Mouse (Mus musculus) adrenal gland, postnatal 4 days (tissue): ENCODE results near the gene Macc1. TPM values are rescaled to one million over a fixed set of nuclear protein-coding genes. Genes with fewer than 3 reads are reported as not detected.

Experiments
- DNase-seq, 2 experiments: peaks; one replicate each; pipeline ENCODE4 v3.0.0; 2021 to 2022; ENCODE audit warnings: low spot score in 2 of 2, mixed read lengths in 2 of 2
- total RNA-seq, 2 experiments: library from RNA; stranded (reverse); gene quantifications; 2 replicates each; pipeline ENCODE4 v1.2.3; 2021

Macc1 gene
- total RNA-seq, 2 experiments from 2014 or later = 0.06 to 0.11 TPM

- no peak for DNase-seq
These were observed 72.6 kb downstream of the Macc1 start for GRCm38 (mm10) chr12:119386650-119387049.

GRCm38 (mm10) chr12:119387925-119388324 is 73.9 kb downstream of the Macc1 start:
- DNase-seq = no peak

GRCm38 (mm10) chr12:119390192-119390684 is 76.2 kb downstream of the Macc1 start:
- DNase-seq = no peak

- DNase-seq = no peak
These were observed 84.1 kb downstream of the Macc1 start for GRCm38 (mm10) chr12:119398046-119398659.

GRCm38 (mm10) chr12:119402273-119402672 is 88.2 kb downstream of the Macc1 start:
- no peak for DNase-seq

GRCm38 (mm10) chr12:119402796-119403195 is 88.7 kb downstream of the Macc1 start:
- DNase-seq = no peak

GRCm38 (mm10) chr12:119404810-119405209 is 90.7 kb downstream of the Macc1 start:
- DNase-seq = no peak

GRCm38 (mm10) chr12:119410522-119410921 is 96.5 kb downstream of the Macc1 start:
- no peak for DNase-seq

- DNase-seq = no peak
These were observed 96.9 kb downstream of the Macc1 start for GRCm38 (mm10) chr12:119410956-119411355.

GRCm38 (mm10) chr12:119411982-119412381 is 97.9 kb downstream of the Macc1 start:
- no peak for DNase-seq

- DNase-seq = no peak
These were observed 101.8 kb downstream of the Macc1 start for GRCm38 (mm10) chr12:119415900-119416299.

GRCm38 (mm10) chr12:119425749-119426148 is 111.7 kb downstream of the Macc1 start:
- no peak for DNase-seq

- no peak for DNase-seq
These were observed 112.3 kb downstream of the Macc1 start for GRCm38 (mm10) chr12:119426182-119426886.

GRCm38 (mm10) chr12:119426887-119427204 is 112.8 kb downstream of the Macc1 start:
- no peak for DNase-seq

- DNase-seq = no peak
These were observed 126.7 kb downstream of the Macc1 start for GRCm38 (mm10) chr12:119440720-119441119.

GRCm38 (mm10) chr12:119450116-119450515 is 136.0 kb downstream of the Macc1 start:
- DNase-seq = no peak

- DNase-seq = no peak
These were observed 137.2 kb downstream of the Macc1 start for GRCm38 (mm10) chr12:119451232-119451631.

- DNase-seq = no peak
These were observed 140.0 kb downstream of the Macc1 start for GRCm38 (mm10) chr12:119454076-119454475.

- DNase-seq = no peak
These were observed 150.2 kb downstream of the Macc1 start for GRCm38 (mm10) chr12:119464040-119464939.

- no peak for DNase-seq
These were observed 150.8 kb downstream of the Macc1 start for GRCm38 (mm10) chr12:119464940-119465245.

- DNase-seq = no peak
These were observed 153.6 kb downstream of the Macc1 start for GRCm38 (mm10) chr12:119467656-119468055.

- DNase-seq = no peak
These were observed 156.2 kb downstream of the Macc1 start for GRCm38 (mm10) chr12:119470260-119470659.
